Mouse (Mus musculus) fat pad, adult 2 months (tissue): ENCODE measurements around the gene Dmac2.

ENCODE experiments used
- DNase-seq: peaks from one replicate; pipeline ENCODE4 v3.0.0-alpha.2; 2011; ENCODE audit warnings: low read depth, low spot score; ENCODE audit errors: extremely low read depth

The Dmac2 gene

GRCm38 (mm10) chr7:25647574-25648123 is 28.4 kb downstream of the Dmac2 start:
- no peak for DNase-seq

GRCm38 (mm10) chr7:25649839-25650238 is 30.6 kb downstream of the Dmac2 start:
- peak; percentile 84 for DNase-seq

GRCm38 (mm10) chr7:25651281-25651680 is 32.1 kb downstream of the Dmac2 start:
- DNase-seq, result no peak

- no peak for DNase-seq
These were observed 33.1 kb downstream of the Dmac2 start for GRCm38 (mm10) chr7:25652244-25652759.

- no peak for DNase-seq
These were observed 36.6 kb downstream of the Dmac2 start for GRCm38 (mm10) chr7:25655601-25656428.

- DNase-seq, result no peak
These were observed 38.6 kb downstream of the Dmac2 start for GRCm38 (mm10) chr7:25657785-25658184.

- peak; percentile 96 for DNase-seq
These were observed 39.7 kb downstream of the Dmac2 start, which contains the start of the genes Bckdha and Exosc5 for GRCm38 (mm10) chr7:25658657-25659472. Gene Bckdha (minus strand): TSS chr7:25658981. Gene Exosc5 (plus strand): TSS chr7:25659164.

GRCm38 (mm10) chr7:25666381-25666780 is 47.2 kb downstream of the Dmac2 start:
- no peak for DNase-seq

- DNase-seq, result no peak
These were observed 49.9 kb downstream of the Dmac2 start for GRCm38 (mm10) chr7:25669158-25669557.

GRCm38 (mm10) chr7:25669631-25670030 is 50.4 kb downstream of the Dmac2 start:
- no peak for DNase-seq

GRCm38 (mm10) chr7:25670096-25670495 is 50.9 kb downstream of the Dmac2 start:
- DNase-seq, result no peak

- DNase-seq, result no peak
These were observed 52.5 kb downstream of the Dmac2 start for GRCm38 (mm10) chr7:25671686-25672085.

- no peak for DNase-seq
These were observed 53.2 kb downstream of the Dmac2 start for GRCm38 (mm10) chr7:25672442-25672841.

GRCm38 (mm10) chr7:25674297-25674696 is 55.1 kb downstream of the Dmac2 start:
- DNase-seq, result no peak

- no peak for DNase-seq
These were observed 55.6 kb downstream of the Dmac2 start, which contains the start of gene Tmem91 for GRCm38 (mm10) chr7:25674719-25675300. Gene Tmem91 (minus strand): TSS chr7:25675166.
